Mouse (Mus musculus) kidney, postnatal 25 days (tissue): ENCODE data around the gene Dhrs7b.

Experiments
- DNase-seq, 2 experiments: peaks; one replicate each; pipeline ENCODE4 v3.0.0; 2021; ENCODE audit warnings: mixed read lengths in 2 of 2

Gene Dhrs7b

DNA sequence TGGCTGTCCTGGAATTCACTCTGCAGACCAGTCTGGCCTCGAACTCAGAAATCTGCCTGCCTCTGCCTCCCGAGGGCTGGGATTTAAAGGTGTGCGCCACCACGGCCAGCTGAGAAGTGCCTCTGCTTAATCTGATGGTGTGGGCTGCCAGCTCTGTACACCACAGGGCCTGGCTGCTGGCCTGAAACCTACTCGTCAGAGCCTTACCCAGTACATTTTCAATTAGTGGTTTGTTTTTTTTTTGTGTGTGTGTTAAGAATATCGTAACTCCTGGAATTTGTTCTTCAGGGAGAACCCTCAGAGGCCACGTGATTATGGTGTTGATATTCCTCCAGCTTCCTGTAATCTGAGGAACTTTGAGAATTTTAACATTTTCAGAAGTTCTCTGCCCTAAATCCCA lies 71.6 kb downstream of the Dhrs7b start:
- peak in 1 of 2 experiments; percentile 67 for DNase-seq

DNA sequence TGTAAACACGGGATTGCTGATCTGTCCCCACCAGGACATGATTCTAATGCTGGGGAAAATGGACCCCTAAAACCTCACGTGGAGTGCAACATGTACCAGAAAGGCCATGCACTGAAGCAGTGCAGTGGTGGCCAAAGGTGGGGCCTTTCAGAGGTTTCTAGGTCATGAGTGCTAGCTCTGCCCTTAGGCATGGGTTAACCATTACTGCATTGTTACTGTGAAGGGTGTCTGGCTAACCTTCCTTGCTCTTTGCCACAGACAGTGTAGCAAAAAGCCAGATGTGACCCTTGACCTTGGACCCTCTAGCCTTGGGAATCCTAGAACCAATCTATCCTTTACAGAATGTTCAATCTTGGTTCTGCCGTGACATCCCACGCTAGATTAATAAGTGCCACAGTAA lies 72.1 kb downstream of the Dhrs7b start:
- peak; percentile 66 to 84 for DNase-seq

DNA sequence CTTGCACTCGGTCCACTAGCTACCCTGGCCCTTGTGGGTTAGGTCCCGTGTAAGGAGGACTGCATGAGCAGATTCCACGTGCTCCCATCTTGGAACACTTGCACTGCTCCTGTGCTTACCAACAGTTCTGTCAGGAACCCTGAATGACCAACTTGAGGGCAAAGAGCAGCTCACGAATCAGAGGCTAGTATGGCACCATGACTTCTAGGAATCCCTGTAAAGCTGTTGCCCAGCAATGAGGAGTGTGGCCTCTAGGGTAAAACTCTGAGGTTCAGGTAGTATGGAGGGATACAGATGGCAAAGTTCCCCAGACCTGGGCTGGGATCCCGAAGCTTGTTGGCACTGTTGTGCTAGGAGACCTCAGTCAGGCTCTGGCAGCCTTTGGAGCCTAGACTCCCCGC lies 73.2 kb downstream of the Dhrs7b start:
- peak; percentile 41 to 72 for DNase-seq

DNA sequence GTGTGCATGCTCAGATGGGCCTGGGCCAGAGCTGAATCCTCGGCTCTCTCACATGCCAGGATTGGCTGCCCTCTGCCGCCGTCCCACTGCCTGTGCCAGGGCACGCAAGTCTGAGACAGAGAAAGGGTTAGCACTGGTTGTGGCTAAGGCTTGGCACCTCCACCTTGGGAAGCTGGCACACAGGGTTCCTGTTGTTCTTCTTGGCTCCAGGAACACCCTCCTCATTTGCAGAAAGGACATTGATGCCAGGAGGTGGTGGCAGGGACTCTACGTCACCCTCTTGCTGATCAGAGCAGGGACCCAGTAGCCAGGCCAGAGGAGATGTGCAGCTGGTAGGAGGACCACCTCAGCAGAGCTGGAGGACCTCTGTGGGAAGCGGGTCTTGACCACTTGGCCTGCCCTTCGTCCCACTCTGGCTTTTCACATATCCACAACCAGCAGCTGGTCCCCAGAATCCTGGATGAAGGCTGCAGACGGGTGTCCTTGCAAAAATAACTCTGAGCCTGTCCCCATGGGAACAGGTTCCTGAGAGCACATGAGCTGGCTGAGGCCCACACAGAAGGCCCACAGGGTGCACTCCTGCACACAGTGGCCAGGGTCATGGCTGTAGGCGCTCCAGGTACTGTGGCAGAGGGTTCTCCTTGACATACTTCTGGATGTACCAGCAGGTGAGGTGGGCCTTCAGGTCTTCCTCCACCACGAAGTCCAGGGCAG lies 75.1 kb downstream of the Dhrs7b start:
- peak in 1 of 2 experiments; percentile 55 for DNase-seq

DNA sequence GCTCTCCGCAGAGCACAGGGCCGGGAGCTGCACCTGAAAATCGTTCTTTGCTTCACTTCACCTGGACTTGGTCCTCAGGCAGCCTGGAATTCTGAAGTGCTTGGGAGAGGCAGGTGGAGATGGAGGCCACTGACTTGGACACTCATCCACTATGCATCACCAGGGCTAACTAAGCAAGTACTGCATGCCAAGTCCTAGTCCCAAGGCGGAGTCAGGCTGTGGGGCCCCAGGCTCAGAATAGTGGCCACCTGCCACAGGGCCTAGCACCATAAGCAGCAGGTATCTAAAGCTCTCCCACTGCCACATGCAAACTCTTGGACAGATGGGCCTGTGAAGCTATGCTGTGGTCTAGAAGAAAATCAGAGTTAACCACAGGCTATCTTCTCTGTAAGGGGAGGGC lies 76.0 kb downstream of the Dhrs7b start:
- peak in 1 of 2 experiments; percentile 52 for DNase-seq

DNA sequence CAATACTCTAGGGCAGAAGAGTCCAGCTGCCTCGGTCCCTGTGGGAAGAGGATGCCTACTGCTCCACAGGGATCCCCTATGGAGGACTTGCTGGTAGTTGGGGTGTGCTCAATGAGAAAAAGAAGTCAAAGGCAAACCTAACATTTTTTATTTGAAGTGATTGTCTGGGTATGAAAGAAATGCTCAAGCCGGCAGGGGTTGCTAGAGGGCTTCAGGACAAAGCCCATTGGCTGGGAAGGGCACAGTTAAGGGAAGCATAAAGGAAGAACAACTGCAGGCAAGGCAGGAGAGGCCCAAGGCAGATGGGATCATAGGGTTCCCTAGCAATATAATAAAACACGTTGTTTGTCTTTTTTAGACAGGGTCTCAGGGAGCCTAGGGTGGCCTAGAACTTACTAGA lies 77.6 kb downstream of the Dhrs7b start:
- DNase-seq = no peak

DNA sequence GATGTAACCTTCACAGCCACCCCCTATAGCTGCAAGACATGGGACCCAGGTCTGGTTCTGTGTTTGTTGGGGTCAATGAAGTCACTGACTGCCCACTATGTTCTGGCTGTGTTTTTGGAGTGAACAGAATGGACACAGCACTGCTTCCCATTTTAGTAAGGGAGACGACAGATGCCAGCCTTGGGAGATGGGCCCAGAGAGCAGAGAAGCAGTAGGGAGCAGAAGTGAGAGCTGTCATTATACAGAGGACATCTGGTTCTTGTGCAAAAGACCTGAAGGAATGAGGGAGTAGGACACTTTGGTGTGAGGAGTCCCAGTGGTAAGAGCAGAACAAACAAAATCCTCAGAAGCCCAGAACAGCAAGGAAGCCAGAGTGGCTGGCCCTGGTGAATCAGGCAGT lies 79.2 kb downstream of the Dhrs7b start:
- DNase-seq = no peak
